Mouse (Mus musculus): ENCODE measurements around the gene Sorcs1. TPM values are rescaled to one million over a fixed set of nuclear protein-coding genes. Genes with fewer than 3 reads are reported as not detected.

Gene Sorcs1
- polyA plus RNA-seq (2015; fragmentation: Nextera tagmentation; extraction: Ambion mirVana): 17.6 and 19.0 TPM in 2 replicates

DNA sequence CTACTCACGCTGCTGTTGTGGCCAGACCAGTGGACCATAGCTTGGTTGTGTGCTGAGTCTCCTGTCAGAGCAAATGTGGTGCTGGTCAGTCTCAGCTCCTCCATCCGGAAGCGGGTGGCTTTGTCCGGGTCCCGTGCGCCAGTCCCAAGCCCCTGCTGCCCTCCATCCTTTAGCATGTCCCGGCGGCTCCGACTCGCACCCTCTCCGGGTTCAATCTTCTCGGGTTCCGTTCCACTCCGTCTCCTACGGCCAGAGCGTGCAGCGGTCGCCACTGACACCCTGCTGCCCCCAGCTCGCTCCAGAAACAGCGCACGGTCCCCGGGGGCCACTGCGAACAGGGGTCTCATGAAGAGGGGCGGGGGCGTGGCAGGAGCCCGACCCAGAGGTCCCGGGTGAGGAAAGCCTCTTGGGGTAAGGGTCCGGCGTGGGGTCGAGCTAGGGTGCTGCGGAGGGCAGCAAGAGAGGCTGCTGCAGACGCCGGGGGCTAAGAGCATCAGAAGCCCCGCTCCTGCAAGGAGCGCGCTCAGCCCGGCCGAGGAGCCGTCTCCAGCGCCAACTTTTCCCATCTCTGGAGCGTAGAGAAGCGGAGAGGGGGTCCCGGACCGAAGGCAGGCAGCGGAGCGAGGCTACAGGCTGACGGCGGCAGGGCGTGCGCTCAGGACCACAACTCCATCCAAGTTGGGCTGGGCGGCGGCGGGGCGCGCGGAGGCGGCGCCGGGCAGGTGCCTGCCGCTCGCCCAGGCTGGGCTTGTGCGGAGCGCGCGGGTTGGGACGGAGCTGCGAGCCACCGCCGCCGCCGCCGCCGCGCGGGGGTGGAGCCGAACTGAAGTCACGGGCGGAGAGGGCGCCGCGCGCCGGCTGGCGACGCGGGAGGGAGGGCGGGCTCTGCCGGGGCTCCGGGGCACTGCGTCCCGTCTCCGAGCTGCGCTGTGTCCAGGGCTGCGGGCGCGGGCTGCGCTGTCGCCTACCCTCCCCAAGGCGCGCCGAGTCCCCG is at the start of gene Sorcs1:
TSS of gene Sorcs1 (minus strand) at position 744 of the 994 bp plus-strand sequence.
- peak; percentile 97 for ATAC-seq
- under 1% methylated on average over 66 of the region's 102 CpGs for WGBS

DNA sequence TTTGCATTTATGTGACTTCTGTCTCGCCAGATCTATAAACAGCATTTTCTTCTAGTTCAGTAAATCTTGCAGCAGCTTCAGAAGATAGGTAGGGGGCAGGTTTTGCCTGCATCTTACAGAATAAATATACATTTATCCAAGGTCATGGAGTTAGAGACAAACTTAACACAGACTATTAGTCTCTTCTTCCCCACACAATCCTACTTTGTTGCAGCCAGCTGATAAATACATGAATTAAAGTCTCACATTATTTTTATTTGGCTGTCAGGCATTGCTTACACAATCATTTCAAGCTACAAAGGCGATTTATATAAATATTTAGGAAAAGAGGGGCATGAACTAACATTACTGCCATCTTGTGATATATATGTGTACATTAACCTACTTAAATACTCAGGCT is 4.8 kb upstream of the Sorcs1 start:
- H3K4me2 ChIP-seq (ENCODE audit: low read length): no peak overlapping the region
- no peaks in the 10 kb centered on the region for H3K9me3 ChIP-seq (ENCODE audit: control insufficient read depth, low read length)
- ATAC-seq: no peak
- WGBS: 78% methylated on average over 2 of the region's 2 CpGs
- no peak overlapping the region for H3K27ac ChIP-seq (ENCODE audit: low read depth, low read length)
- H3K36me3 ChIP-seq (ENCODE audit: control insufficient read depth, insufficient read depth, low read length): no peaks in the 10 kb centered on the region
- no peaks in the 10 kb centered on the region for H3K4me1 ChIP-seq (ENCODE audit: control insufficient read depth, insufficient read depth, low read depth, low read length)
- H3K4me3 ChIP-seq (ENCODE audit: low read length): no peak overlapping the region
- H3K9ac ChIP-seq (ENCODE audit: low read depth, low read length): no peak overlapping the region
- H3K27me3 ChIP-seq (replicated peaks; ENCODE audit: control insufficient read depth, insufficient read depth, low read length): no peaks in the 10 kb centered on the region

More for the DNA sequence above, at the start of gene Sorcs1:
- H3K36me3 ChIP-seq (ENCODE audit: control insufficient read depth, insufficient read depth, low read length): no peaks in the 10 kb centered on the region
- peak within 1 kb of the TSS; percentile 79 for H3K9ac ChIP-seq (ENCODE audit: low read depth, low read length)
- H3K9me3 ChIP-seq (ENCODE audit: control insufficient read depth, low read length): no peaks in the 10 kb centered on the region
- H3K4me1 ChIP-seq (ENCODE audit: control insufficient read depth, insufficient read depth, low read depth, low read length): no peaks in the 10 kb centered on the region
- H3K4me3 ChIP-seq (ENCODE audit: low read length): peak within 1 kb of the TSS; percentile 92
- H3K27me3 ChIP-seq (replicated peaks; ENCODE audit: control insufficient read depth, insufficient read depth, low read length): no peaks in the 10 kb centered on the region
- H3K4me2 ChIP-seq (ENCODE audit: low read length): peak within 1 kb of the TSS; percentile 98
- H3K27ac ChIP-seq (ENCODE audit: low read depth, low read length): peak within 1 kb of the TSS; percentile 82

- H3K4me3 ChIP-seq (ENCODE audit: low read length): peak overlapping the region; percentile 92
- H3K27ac ChIP-seq (ENCODE audit: low read depth, low read length): peak overlapping the region; percentile 82
- no peaks in the 10 kb centered on the region for H3K27me3 ChIP-seq (replicated peaks; ENCODE audit: control insufficient read depth, insufficient read depth, low read length)
- no peaks in the 10 kb centered on the region for H3K9me3 ChIP-seq (ENCODE audit: control insufficient read depth, low read length)
- peak overlapping the region; percentile 98 for H3K4me2 ChIP-seq (ENCODE audit: low read length)
- WGBS: 0% methylated on average over 2 of the region's 2 CpGs
- no peaks in the 10 kb centered on the region for H3K4me1 ChIP-seq (ENCODE audit: control insufficient read depth, insufficient read depth, low read depth, low read length)
- H3K9ac ChIP-seq (ENCODE audit: low read depth, low read length): peak overlapping the region; percentile 79
- H3K36me3 ChIP-seq (ENCODE audit: control insufficient read depth, insufficient read depth, low read length): no peaks in the 10 kb centered on the region
- peak; percentile 34; the same call in 1 of the 2 replicates for ATAC-seq
These were observed 500 bp upstream of the Sorcs1 start for GRCm38 (mm10) chr19:50678946-50679345.

GRCm38 (mm10) chr19:50676578-50677524 is 1.6 kb downstream of the Sorcs1 start:
- no peak overlapping the region; the same call in 1 of the 2 replicates for H3K27ac ChIP-seq (ENCODE audit: low read depth, low read length)
- WGBS: 31% methylated on average over 19 of the region's 19 CpGs
- no peaks in the 10 kb centered on the region for H3K9me3 ChIP-seq (ENCODE audit: control insufficient read depth, low read length)

GRCm38 (mm10) chr19:50674921-50675320 is 3.5 kb downstream of the Sorcs1 start:
- H3K9me3 ChIP-seq (ENCODE audit: control insufficient read depth, low read length): no peaks in the 10 kb centered on the region
- H3K27me3 ChIP-seq (replicated peaks; ENCODE audit: control insufficient read depth, insufficient read depth, low read length): no peaks in the 10 kb centered on the region
- no peak overlapping the region for H3K27ac ChIP-seq (ENCODE audit: low read depth, low read length)
- H3K4me3 ChIP-seq (ENCODE audit: low read length): no peak overlapping the region
- no peak for ATAC-seq
- no peak overlapping the region for H3K9ac ChIP-seq (ENCODE audit: low read depth, low read length)
- WGBS: 79% methylated on average over 5 of the region's 5 CpGs
- H3K4me1 ChIP-seq (ENCODE audit: control insufficient read depth, insufficient read depth, low read depth, low read length): no peaks in the 10 kb centered on the region
- H3K4me2 ChIP-seq (ENCODE audit: low read length): peak overlapping the region; percentile 34
- H3K36me3 ChIP-seq (ENCODE audit: control insufficient read depth, insufficient read depth, low read length): no peaks in the 10 kb centered on the region

More at GRCm38 (mm10) chr19:50676578-50677524, 1.6 kb downstream of the Sorcs1 start:
- Histone ChIP-seq H3K9ac (ENCODE audit: low read depth, low read length) (peak overlapping the region; percentile 79), H3K4me2 (ENCODE audit: low read length) (peak overlapping the region; percentile 98), H3K4me3 (ENCODE audit: low read length) (peak overlapping the region; percentile 92), H3K4me1 (ENCODE audit: control insufficient read depth, insufficient read depth, low read depth, low read length) (no peaks in the 10 kb centered on the region), H3K36me3 (ENCODE audit: control insufficient read depth, insufficient read depth, low read length) (no peaks in the 10 kb centered on the region), H3K27me3 (replicated peaks; ENCODE audit: control insufficient read depth, insufficient read depth, low read length) (no peaks in the 10 kb centered on the region)
- no peak for ATAC-seq

- Histone ChIP-seq H3K27ac (ENCODE audit: low read depth, low read length) (no peak overlapping the region), H3K9me3 (ENCODE audit: control insufficient read depth, low read length) (no peaks in the 10 kb centered on the region), H3K27me3 (replicated peaks; ENCODE audit: control insufficient read depth, insufficient read depth, low read length) (no peaks in the 10 kb centered on the region), H3K4me3 (ENCODE audit: low read length) (no peak overlapping the region), H3K36me3 (ENCODE audit: control insufficient read depth, insufficient read depth, low read length) (no peaks in the 10 kb centered on the region), H3K9ac (ENCODE audit: low read depth, low read length) (no peak overlapping the region), H3K4me1 (ENCODE audit: control insufficient read depth, insufficient read depth, low read depth, low read length) (no peaks in the 10 kb centered on the region), H3K4me2 (ENCODE audit: low read length) (no peak overlapping the region)
- 56% methylated on average over 8 of the region's 8 CpGs for WGBS
- no peak for ATAC-seq
These were observed 10.9 kb downstream of the Sorcs1 start for GRCm38 (mm10) chr19:50667516-50667915.

- Histone ChIP-seq H3K4me2 (ENCODE audit: low read length) (no peak overlapping the region), H3K9me3 (ENCODE audit: control insufficient read depth, low read length) (no peaks in the 10 kb centered on the region), H3K9ac (ENCODE audit: low read depth, low read length) (no peak overlapping the region), H3K4me1 (ENCODE audit: control insufficient read depth, insufficient read depth, low read depth, low read length) (no peaks in the 10 kb centered on the region), H3K27me3 (replicated peaks; ENCODE audit: control insufficient read depth, insufficient read depth, low read length) (no peaks in the 10 kb centered on the region), H3K27ac (ENCODE audit: low read depth, low read length) (no peak overlapping the region), H3K36me3 (ENCODE audit: control insufficient read depth, insufficient read depth, low read length) (no peaks in the 10 kb centered on the region), H3K4me3 (ENCODE audit: low read length) (no peak overlapping the region)
- WGBS: 73% methylated on average over 1 of the region's 1 CpGs
- no peak for ATAC-seq
These were observed 14.1 kb downstream of the Sorcs1 start for GRCm38 (mm10) chr19:50664311-50664710.

GRCm38 (mm10) chr19:50659144-50659543 is 19.3 kb downstream of the Sorcs1 start:
- H3K27me3 ChIP-seq (replicated peaks; ENCODE audit: control insufficient read depth, insufficient read depth, low read length): no peaks in the 10 kb centered on the region
- H3K4me3 ChIP-seq (ENCODE audit: low read length): no peak overlapping the region
- no peaks in the 10 kb centered on the region for H3K9me3 ChIP-seq (ENCODE audit: control insufficient read depth, low read length)
- no peak for ATAC-seq
- H3K27ac ChIP-seq (ENCODE audit: low read depth, low read length): no peak overlapping the region
- 79% methylated on average over 4 of the region's 4 CpGs for WGBS
- H3K4me1 ChIP-seq (ENCODE audit: control insufficient read depth, insufficient read depth, low read depth, low read length): no peaks in the 10 kb centered on the region
- H3K36me3 ChIP-seq (ENCODE audit: control insufficient read depth, insufficient read depth, low read length): no peaks in the 10 kb centered on the region
- no peak overlapping the region for H3K9ac ChIP-seq (ENCODE audit: low read depth, low read length)
- H3K4me2 ChIP-seq (ENCODE audit: low read length): no peak overlapping the region
